Mouse (Mus musculus) natural killer cell, adult 2 months (primary cell): ENCODE data around the gene Tcap.

Experiments used
- DNase-seq, 2 experiments: peaks; one replicate each; pipeline ENCODE4 v3.0.0; 2022; ENCODE audit warnings: low spot score in 2 of 2

Gene Tcap

DNA sequence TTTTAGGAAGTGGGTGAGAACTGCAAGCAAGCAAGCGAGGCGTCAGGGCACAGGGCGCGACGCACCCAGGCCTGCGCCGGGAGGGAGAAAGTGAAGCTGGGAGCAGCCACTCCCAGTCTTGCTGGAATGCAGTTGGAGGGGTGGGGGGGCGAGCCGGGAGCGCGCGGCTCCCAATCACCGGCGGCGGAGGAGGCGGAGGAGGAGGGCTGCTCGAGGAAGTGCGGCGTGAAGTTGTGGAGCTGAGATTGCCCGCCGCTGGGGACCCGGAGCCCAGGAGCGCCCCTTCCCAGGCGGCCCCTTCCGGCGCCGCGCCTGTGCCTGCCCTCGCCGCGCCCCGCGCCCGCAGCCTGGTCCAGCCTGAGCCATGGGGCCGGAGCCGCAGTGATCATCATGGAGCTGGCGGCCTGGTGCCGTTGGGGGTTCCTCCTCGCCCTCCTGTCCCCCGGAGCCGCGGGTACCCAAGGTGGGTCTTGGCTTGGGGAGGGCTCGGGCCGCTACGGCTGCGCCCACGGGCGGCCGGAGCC lies 28.7 kb downstream of the Tcap start, which contains the start of gene Erbb2:
Erbb2 (plus strand) TSS at position 198 of the 524 bp plus-strand sequence.
- no peak for DNase-seq

DNA sequence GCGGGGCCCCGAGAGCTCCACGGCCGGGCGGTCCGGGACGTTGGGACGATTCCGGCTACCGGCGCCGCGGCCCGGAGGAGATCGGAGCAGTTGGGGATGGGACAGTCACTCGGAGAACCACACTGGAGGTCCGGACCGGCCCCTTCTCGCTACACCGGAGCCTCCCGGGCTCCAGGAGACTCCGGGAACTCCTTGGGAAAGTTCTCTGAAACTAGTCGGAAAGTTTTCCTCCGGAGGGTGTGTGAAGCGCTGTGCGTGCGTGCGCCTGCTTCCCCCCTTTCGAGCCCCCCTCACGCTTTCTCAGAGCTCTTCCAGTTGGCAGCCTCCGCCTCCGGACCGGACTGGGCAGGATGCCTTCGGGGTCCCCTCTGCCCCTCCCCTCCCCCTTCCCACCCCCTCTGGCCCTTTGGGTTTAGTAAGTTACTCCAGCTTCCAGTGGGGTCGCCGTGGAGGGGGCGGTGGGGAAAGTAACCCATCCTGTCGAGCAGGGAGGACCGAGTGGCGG lies 29.2 kb downstream of the Tcap start:
- DNase-seq, result no peak

- no peak for DNase-seq
These were observed 30.1 kb downstream of the Tcap start for GRCm38 (mm10) chr11:98413731-98414130.

- DNase-seq, result no peak
These were observed 30.6 kb downstream of the Tcap start for GRCm38 (mm10) chr11:98414162-98414561.

- DNase-seq, result no peak
These were observed 33.5 kb downstream of the Tcap start for GRCm38 (mm10) chr11:98417074-98417473.

DNA sequence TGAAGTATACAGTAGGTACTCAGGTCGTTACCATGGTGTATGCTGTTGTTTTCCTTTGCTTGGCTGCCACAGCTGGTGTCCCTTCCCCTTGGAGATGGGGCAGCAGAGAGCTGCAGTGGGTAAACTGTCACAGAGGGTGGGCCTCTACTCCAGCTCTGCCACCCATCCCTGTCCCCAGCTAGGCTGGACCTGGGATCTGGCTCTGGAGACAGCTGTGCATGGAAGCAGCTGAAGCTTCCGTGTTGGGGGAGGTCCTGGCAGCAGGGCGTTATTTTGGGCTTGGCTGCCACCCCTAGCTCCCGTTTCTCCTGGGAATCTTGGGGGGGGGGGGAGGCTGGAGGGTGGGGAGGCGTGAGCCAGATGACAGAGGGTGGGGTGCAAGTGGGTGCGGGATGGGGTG lies 34.7 kb downstream of the Tcap start:
- no peak for DNase-seq

DNA sequence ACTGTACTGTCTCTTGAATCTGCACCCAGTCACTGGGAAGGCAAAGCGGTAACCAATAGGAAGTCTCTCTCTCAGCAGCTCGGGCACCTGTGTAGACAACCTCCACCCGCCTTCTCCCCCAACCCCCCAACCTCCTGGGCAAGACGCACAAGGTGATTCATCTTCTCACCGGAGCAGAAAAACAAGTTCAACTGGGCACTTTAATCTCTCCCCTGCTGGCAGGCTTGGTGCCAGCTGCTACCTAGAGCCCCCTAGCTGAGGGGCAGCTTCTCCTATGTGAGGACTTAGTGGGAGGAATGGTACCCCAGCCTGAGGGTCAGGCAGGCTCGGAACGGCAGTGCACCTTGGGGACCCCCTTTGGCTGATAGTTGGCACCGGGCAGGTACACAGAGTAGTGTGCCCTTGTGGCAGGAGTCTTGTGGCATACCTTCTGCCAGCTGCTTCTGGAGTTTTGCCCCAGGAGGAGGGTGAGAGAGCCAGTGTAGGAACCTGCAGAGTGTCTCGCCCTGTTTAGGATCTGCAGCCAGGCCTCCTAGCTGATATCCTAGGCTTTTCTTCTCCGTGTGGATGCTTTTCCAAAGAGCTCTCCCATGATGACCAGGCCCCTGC lies 35.4 kb downstream of the Tcap start:
- DNase-seq, result no peak

DNA sequence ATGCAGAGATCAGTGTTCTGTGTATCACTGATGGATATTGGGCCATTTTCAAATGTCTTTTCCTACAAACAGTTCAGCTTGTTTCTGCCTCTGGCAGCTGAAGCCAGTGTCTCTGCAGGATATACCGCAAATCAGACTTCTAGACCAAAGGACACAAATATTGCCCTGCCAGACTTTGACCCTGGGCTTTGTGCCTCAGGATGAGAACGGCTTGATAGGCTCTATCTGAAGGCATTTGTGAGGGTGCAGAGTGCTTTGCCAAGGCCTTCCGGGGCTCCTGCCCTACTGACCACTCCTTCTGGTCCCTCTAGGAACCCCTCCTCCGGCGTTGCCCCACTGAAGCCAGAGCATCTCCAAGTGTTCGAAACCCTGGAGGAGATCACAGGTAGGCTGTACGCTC lies 43.0 kb downstream of the Tcap start:
- DNase-seq, result no peak

DNA sequence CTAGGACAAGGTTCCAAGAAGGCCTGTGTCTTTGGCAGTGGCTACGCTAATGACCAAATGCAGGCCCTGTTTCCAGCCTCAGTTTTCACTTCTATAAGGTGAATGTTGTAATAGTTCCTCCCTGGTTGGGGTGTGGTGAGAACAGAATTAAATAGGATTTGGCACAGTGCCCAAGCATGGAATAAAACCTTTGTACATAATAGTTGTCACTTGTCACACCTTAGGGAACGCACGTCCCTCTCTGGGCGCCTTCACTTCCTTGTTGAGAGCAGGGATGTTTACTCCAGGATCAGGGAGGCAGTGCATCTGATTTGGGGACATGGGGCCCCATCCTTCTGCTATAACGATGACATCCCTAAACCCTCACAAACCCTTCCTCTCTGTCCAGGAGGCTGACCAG lies 44.8 kb downstream of the Tcap start:
- DNase-seq, result no peak

DNA sequence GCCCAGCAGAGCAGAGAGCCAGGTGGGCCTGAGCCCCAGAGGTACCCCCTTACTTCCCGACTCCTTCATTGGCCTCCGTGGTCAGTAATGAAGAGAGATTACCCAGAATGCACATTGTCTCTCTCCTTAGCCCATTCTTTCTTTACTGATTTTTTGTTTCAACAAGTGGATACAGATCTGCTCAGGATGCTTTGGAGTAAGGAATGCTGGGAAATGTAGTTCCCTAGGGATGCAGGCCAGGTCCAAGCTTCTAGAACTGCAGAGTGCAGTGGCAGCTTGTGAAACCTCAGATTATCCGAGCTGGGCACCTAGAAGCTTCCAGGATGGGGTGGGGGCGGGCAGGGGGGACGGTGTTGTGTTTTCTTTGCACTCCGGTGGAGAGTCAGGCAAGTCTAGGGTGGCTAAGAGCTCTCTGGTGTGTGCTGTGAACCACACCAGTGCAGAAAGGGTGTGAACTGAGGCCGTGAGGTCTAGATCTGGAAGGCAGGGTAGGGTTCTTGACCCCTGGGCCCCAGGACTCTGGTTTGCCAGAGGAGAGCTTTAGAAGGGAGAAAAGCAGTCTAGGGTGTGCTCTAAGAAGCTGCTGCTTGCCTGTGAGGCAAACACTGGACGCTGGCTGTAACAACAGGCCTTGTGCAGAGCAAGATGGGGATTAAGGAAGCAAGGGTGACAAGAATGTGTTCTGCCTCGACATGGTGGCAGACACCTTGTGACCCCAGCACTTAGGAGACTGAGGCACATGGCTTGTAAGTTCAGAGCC lies 48.3 kb downstream of the Tcap start:
- DNase-seq, result no peak
